Mouse (Mus musculus) adrenal gland, adult (tissue): ENCODE results near the gene Il12a.

Experiments used
- DNase-seq, 2 experiments: peaks; one replicate each; pipeline ENCODE4 v3.0.0; 2022 to 2023; ENCODE audit warnings: low spot score in 1 of 2; ENCODE audit not compliant: inconsistent age in 2 of 2

The Il12a gene

DNA sequence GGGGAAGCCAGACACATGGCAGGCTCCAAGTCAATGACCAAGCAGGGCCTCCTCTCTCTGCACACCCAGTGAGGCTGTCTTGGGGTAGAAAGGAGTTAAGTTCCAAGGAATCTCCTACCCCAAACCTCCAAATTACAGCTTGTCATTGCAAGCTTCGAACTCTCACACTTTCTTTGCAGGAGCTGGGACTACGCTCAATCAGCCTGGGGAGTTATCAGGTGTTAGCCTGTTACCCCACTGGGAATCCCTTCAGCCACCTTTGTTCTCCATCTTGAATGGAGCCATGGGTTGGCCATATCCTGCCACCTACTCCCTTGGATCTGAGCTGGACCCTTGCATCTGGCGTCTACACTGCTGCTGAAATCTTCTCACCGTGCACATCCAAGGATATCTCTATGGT is at the start of gene Il12a:
Il12a (plus strand) TSS at position 301 of the 400 bp plus-strand sequence.
- DNase-seq = no peak

DNA sequence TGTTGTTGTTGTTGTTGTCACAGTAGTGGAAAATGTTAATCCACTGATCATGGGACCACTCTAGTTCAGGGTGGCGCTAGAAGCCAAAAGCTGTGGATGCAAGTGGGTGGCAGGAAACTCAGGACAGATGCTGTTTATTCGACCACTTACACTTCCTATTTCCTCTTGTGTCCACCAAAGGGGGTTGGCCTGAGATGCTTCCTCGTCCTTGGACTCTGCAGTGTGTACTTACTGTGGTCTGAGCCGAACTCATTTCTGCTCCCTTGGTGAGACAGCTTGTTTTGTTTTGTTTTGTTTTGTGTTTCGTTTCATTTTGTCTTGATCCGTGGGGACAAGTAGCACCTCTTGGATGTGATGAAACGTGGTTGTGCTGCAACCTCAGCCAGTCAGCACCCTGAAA is 47.5 kb upstream of the Il12a start:
- no peak for DNase-seq

DNA sequence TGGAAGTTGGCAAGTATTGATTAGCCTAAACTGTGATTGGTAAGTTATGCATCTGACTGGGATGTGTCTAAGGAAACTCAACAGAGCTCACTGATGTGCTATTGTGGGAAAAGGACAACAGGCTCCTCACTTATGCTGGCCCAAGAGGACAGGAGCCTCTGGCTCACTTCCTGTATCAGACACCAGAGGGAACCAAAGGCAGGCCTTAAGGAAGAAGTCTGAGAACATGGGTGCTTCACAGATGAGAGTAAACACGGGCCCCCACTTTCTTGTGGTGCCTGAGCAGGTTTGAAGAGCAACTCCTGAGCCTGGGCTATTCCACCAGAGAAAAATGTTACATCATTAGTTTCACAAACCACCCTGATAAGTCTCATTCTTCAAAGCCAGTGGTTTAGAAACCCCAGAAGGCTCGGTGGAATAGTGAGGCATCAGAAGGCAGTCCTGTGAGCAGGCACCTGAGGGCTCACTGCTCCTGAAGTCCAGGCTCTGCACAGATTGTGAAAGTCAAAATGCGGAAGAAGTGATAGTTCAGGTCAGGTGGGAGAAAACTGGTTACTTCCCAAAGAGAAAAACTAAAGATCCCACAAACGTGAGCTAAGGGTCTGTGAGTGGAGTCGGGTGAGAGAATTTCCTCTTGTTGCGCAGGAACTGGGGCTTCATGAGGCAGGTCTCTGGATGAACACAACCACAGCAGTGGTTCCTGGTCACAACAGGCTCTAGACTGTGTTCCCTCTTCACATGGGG is 43.9 kb upstream of the Il12a start:
- peak in 1 of 2 experiments; percentile 41 for DNase-seq

DNA sequence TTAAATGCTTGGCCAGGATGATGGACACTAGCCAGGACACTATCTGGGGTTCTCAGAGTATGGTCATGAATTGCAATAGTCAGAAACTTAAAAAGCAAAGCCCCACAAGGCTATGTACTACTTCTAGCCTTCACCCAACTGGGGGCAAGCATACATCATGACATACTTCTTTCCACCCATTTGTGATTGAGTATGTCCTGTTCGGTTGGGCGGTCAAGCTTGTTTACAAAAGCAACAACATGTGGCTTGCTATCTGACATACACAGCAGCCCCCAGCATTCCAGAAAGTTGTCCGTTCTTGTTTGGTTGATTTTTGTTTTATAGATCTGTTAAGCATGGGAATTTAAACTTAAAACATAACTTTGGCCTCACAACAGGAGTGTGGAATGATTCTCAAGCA is 43.2 kb upstream of the Il12a start:
- DNase-seq = no peak

DNA sequence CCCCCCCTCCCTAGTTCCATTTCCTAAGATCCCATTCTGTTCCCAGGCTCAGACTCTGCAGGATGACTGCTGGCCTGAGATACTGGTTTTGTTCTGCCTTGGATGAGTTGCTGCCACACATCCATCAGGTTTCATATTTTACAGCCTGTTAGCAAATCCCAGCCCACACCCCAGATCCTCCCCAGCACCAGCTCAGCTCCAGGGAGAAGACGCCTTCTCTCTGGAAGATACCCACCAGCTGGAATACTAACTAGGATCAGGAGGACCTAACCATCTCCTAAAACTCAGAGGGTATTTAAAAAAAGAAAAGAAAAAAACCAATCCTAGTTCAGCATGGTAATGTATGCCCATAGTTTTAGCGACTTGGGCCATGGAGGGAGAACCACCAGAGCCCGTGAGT is 40.2 kb upstream of the Il12a start:
- no peak for DNase-seq

DNA sequence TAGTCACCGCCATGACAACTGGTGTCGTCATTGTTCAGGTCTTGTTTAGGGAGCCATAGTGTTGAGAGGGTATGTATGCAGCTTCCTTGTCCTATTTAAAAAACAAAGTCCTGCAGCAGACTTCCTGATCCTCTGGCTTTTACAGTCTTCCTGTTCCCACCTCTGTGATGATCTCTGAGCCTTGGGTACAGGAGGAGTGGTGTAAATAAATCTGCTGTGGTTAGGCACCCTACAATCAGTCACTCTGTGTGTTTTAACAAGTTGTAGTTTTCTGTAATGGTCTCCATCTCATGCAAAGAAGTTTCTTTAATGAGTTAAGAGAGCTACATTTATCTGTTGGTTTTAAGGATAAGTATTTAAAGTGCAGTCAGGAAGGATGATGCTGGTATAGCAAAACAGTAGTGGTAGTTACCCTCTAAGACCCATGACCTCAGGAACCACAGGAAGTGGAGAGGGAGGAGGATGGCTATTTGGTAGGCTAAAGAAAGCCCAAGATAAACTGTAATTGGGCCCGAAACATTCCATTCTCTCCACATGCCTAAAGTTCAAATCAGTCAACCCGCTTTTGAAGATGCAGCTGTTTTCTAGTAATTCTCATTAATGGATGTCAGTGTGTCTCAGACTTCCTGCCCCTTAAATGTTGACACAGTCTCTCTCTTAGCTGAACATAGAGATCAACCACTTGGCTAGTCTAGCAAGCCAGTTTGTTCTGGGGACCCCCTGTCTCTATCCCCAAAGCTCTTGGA is 33.7 kb upstream of the Il12a start:
- no peak for DNase-seq

DNA sequence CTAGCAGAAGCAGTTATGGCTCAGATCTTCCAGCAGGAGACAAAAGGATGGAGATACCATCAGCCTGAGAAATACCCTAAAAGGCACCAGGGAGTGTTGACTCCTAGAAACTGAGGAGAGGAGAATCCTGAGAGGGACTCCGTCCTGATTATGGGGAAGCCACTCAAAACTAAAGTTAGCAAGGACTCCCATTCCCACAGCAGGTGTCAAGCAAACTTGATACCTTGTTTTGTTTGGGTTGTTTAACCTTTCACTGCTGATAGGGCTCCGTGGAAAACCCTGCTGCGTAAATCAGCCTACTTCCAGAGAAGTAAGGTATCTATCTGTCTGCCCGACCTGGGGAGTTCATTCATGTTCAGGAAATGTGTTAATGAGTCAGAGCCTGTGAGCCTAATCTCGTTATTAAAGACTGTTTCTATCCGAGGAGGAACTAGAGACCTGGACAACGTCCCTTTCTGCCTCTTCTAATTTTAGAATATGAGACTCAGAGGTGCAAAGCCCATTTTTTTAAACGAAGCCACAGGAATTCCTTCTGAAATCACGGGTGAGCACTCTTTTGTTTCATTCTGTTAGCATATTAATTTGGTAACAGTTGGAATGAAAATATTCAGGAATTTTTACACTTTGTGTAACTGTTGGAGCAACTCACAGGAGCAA is 32.7 kb upstream of the Il12a start:
- no peak for DNase-seq

DNA sequence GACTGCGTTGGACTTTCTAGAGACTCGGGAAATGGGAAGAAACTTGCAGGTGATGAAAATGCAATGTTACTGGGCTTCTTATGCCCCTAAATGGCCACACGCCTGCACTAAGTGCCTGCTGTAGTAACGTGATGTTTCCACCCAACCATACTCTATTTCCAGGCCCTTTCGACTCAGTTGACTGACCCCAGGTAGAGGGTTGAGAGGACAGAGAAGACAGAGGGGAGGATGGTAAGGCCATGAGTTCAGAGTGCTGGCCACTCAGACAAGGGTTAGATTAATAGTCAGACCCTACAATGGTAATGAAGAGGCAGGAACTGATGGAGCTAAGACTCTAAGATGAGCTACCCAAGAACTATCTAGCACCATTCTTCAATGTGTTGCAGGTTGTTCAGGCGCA is 30.4 kb upstream of the Il12a start:
- DNase-seq = no peak

DNA sequence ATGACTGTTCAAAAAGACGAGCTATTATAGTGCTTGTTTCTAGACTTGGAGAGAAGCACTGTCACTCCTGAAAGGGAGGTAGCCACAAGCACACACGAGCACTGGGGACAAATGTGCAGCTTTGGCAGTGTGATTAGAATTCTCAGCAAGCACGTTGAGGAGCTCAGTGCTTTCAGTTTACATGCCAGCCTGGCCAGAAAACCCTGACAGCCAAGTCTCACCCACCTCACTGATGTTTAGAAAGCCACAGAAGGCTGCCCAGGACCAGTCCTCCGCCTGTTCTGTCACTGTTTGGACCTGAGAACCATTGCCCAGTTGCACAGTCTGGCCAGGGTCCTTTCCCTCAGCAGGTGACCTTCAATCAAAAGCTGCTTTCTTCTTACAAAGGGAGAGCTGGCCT is 29.9 kb upstream of the Il12a start:
- no peak for DNase-seq

DNA sequence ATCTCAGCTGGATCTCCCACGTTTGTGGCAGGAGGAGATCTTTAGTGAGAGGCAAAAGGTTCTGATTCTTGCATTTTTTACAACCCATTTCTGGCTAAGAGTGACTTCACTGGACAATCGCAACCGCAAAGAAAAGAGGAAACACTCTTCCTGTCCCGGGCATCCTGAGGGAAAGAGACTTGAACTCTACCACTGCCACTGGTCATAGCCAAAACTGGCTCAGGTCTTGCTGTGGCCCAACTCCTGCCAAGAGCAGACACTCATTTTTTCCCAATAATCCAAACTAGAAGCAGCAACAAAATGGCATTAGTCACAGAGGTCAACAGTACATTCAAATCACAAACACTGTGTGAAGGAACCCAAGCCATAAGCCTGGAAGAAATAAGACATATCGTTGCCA is 28.1 kb upstream of the Il12a start:
- no peak for DNase-seq

DNA sequence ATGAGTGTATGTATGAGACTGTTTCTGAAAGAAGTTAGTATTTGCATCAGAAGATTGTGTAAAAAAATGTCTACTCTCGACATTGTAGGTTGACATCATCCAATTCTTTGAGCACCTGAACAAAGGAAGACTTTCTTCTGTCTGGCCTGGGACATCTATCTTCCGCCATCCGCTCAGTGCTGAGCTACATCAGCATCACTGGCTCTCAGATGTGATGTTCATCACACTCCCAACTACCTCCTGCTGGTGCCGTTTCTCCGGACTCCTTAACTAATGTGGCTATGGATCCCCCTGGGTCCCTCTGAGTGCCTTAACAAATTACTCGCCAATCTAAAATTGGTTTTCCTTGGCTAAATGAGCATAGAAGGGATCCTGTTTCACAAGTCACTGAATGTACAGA is 26.1 kb upstream of the Il12a start:
- no peak for DNase-seq

DNA sequence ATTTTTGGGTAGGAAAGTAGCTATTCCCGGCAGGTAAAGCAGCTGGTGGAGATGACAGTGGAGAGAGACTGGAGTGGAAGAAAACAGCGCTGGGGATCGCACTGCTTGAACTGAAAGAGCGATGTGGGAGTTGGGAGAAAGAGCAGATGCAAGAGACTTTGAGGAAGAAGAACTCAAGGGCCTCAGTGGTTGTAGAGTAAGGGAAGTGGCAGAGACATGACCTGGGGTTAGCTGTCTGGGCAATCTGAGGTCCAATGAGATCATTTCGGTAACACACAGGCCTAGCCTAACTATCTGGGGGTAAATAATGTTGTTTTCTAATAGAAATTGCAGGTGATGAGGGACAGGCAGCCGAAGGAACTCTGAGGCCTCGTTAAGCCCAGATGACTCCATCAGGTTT is 24.1 kb upstream of the Il12a start:
- no peak for DNase-seq

DNA sequence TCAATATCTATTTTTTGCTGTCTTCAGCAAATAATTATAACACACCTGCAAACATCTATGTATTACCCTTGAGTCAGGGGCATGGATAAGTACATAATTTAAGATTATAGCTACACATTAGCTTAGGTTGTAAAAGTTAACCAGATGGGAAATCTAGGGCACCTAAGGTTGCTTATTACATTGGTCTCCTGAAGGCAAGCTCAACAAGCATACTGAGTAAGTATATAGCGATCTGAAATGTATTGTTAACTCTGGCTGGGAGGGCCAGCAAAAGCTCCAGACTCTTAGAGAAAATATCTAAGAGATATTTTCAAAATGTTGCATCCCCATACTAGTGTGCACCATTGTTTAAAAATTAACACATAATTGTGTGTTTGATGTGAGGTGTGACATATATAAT is 22.6 kb upstream of the Il12a start:
- no peak for DNase-seq

DNA sequence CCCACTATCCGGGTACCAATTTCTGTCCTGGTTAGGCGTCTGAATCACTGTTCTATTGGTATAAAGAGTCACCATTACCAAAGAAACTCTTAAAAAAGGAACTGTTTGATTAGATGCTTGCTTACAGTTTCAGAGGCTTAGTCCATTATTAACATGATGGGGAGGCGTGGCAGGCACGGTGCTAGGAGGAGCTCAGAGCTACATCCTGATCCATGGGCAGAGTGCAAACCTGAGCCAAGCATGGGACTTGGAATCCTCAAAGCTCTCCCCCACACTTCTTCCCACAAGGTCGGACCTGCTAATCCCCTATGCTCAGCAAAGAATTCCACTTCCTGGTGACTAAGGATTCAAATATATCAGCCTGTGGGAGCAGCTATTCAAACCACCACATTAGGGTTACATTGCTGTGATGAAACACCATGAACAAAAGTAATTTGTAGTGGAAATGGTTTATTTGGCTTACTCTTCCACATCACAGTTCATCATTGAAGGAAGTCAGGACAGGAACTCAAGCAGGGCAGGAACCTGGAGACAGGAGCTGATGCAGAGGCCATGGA is 20.9 kb upstream of the Il12a start:
- no peak for DNase-seq

DNA sequence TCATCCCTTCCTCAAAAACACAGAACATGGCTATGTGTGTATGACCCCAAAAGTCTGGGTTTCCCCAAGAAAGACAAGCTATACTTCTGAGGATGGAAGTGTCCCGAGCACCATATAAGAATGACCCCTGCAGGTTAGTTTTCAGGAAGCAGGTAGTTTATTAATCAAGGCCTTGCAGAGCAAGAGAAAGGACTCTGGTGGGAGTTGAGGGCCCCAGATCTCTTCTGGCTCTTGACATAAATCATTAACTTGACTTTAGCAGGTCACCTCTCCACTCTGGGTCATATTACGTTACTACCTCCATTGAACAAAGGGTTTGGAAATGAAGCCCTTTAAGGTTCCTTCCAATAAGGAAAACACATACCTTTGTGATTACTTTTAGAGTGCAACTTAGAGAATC is 15.7 kb upstream of the Il12a start:
- no peak for DNase-seq

DNA sequence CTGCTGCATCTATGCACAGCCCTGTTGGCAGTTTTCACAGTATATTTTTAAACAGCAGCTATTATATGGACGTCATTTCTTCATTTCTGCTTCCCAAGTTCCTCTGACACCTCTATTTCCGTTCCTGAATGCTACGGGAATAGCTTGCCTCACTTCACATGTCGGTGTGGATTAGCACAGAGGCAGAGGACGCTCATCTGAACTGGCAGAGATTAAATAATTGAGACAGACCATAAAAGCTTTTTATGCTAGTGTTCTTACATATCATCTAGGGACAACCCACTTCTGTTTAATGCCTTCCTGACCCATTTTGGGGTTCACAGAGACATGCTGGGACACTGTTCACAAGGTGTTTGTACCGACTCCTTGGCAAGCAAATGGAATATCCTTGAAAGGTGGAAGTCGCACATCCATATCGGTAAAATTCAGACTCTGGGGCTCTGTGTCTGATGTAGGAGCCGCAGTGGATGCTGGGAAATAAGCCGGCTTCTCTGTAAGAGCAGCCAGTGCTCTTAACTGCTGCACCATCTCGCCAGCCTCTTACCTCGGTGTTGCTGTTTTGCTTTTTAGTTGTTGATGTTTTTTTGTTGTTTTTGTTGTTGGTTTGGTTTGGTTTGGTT is 15.1 kb upstream of the Il12a start:
- DNase-seq = no peak

DNA sequence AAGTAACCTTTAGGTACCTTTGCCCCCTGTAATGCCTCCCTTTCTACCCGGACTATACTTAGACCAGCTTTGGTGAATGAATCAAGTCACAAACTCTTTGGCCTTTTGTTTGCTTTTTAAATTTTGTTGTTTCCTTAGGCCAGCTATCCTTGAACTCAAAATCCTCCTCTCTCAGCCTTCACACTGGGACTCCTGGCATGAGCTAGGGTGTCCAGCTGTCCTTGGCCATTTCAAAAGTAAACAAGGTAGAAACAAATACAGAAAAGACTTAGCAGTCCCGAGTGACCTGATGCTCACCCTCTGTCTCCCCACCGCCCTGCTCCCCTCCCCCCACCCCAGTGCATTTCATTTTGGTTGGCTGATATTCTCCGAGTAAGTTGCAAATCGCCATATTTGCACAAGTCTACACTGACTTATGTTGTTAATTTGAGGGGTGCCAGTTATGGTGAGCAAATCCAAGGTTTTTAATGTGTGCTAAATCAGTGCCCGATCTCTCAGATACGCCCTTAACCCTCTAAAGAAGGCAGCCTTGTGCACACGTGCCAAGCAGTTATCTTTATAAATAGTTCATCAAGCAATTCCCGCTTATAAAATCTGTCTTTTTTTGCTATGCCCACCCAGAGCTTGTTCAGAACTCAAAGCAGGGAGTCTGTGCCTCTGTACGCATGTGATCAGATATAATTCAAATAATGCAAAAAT is 14.3 kb upstream of the Il12a start:
- peak in 1 of 2 experiments; percentile 51 for DNase-seq

DNA sequence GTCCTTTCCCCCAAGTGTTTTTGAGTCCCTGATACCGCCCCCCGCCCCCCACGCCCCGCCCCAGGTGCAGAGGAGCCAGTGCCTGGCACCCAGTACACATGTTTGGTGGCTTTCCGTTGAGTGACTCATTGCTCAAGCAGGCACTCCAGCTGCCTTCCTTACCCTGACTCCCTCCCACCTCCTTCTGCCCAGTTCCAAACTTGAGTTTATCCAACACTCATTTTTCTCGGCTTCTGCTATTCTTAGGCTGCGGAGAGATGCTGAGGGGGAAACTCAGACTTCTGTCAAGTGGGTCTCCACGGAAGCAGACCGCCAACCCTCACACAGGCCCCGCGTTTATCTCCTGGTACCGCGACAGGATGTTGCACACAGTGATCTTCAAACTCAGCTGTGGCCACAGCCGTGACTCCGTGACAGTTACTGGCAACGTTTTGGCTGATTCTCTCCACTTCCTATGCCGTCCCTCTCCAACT is 13.6 kb upstream of the Il12a start:
- peak; percentile 41 to 74 for DNase-seq

DNA sequence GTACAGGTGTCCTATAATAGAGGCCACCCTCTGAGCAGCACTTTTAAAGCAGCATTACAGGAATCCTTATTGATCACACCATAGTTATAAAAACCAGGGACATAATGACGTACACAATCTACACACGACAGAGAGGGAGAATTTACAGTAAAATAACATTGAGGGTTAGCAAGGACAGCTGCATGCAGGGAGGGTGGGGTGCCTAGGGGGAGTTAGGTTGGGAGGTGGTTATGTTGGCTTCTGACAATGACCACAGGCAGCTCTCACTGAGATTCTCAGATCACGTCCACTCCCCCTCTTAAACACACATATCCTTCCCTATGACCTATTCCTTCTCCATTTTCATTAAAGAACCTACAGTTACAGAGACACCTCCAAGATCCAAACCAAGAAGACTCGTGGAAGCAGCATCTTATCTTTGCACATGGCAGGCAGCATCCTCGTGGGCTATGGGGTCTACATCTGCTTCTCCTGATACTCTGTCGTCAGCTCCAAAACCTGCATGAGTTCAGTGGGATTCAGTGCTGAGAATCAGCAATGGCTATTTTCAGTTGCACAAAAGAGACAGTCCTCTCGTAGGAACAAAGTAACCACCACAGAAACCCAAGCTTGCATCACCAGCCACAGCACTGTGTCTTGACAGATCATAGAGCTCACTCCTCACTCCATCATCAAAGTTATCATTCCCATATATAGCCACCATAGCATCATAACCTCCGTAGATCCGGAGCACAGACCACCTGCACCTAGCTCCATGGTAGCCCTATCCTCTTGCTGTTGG is 11.4 kb upstream of the Il12a start:
- DNase-seq = no peak

DNA sequence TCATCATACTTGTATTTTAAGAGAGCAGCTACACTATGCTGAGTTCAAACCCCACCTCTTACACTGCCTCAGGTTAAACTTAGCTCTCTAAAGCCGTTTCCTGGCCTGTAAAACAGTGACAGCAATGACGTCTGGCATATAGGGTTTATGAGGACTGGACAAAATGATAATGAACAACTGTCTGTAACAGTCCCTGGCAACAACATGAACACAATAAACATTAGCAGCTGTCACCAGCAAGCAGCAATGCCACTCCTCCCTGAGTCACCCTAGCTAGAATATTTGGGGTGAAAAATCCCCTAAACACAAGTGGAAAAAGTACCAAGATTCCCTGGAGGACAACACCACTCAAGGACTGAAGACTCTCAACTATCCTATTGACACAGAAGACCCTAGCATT is 6.9 kb upstream of the Il12a start:
- DNase-seq = no peak
